Mouse (Mus musculus) CD4-positive, CD25-positive, alpha-beta regulatory T cell, adult 4 months (primary cell): ENCODE results near the gene T2. TPM values are rescaled to one million over a fixed set of nuclear protein-coding genes. Genes with fewer than 3 reads are reported as not detected.

Experiments used
- ATAC-seq: one replicate; pipeline ENCODE4 v1.8.0; 2017
- polyA plus RNA-seq, 2 experiments: library from polyadenylated mRNA; unstranded; fragments of 100-300 nt; shearing (Covaris generic); gene quantifications; one replicate each; pipeline ENCODE4 v1.2.1; 2017

T2 gene
- polyA plus RNA-seq, 2 experiments from 2014 or later = 0.51 to 2.7 TPM

GRCm38 (mm10) chr17:8420739-8421138 lies 64.9 kb downstream of the T2 start:
- no peak for ATAC-seq

DNA sequence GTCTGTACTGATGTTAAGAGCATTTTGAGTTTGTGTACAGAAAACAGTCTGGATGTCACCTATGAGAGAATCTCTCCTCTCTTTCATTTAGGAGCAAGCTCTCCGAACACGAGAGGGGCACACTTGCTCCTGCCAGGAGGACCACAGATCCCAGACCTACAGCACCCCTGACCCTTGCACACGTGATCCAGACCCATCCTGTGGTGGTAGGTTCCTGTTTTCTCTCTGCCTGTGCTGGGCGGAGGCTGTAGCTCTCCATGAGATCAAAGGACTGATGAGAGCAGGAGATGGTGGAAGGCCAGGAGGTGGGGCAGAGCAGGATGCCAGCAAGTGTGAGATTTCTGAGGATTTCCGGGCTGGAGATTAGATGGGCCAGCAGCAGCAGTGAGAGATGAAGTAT lies 65.7 kb downstream of the T2 start:
- no peak for ATAC-seq

DNA sequence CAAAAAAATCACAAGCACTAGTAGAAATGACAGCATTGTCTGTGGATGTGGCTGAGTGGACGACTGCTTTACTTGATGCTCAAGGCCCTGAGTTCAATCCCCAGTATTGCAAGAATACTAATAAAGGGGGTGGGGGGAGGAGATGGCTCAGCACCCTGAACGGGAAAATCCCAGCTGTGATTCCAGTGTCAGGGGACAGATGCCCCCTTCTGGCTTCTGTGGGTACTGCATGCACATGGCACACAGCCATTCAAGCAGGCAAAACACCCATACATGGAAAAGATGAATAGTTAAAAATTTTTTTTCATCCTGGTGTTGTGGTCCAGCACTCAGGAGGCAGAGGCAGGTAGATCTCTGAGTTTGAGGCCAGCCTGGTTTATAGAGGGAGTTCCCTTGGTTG lies 67.5 kb downstream of the T2 start:
- ATAC-seq = peak; percentile 34

GRCm38 (mm10) chr17:8429436-8429835 lies 73.6 kb downstream of the T2 start:
- ATAC-seq = no peak

DNA sequence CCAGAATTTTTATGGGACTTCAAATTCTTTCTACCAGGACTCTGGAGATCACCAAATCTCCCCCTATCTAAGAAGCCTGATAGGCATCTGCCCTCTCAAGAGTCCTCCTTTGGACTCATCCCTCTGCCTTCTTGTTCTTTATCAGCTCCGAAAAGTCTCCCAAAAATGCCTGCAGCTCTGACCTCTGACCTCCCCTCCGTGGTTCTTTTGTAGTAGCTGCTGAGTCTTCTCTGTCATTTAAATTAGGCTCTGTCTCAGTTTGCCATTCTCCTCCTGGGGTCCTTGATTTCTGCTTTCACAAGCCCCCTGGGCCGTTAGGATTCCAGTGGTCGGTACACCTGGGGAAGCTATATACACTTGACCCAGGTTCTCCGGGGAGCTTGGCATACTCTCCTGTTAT lies 74.1 kb downstream of the T2 start:
- no peak for ATAC-seq

- ATAC-seq = no peak
Observed at GRCm38 (mm10) chr17:8432179-8432800, 76.5 kb downstream of the T2 start.

DNA sequence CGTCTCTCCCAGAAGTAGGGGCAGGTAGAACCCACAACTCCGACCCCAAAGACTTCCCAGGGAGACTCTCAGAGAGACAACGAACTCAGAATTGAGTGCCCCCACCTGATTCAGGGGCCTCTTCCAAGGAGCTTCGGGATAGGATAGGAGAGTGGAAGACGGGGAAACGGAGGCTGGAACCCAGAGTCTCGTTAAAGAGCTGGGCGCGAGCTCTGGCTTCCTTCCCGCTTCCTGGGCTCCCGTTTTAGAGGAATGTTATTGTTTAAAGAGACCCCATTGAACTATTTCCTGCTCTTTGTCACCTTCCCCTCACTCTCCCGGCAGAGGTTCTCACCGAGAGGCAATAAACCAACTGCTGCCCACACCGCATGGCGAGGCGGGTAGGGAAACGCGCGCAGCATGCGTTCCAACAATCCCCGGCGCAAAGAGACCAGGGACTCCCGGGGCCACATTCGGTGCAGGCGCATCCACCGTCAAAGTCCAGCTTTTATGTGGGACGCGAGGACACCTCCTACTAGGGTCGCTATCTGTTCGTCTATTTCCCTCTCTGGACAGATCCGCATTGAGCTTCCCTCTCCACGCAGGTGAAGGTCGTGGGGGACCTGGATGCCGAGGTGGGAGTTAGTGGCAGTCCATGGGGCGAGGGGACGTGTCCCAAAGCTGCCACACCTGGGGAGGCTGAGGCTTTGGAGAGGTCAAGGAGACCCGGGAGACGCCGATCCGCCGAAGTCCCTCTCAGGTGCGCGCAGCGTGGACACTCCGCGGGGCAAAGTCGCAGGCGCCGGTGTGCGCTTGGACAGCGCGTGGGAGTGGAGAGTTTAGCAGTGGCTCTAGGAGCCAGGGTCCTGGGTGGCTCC lies 77.6 kb downstream of the T2 start:
- no peak for ATAC-seq

- ATAC-seq = no peak
Observed at GRCm38 (mm10) chr17:8433978-8434960, 78.5 kb downstream of the T2 start, which contains the start of gene T. T (plus strand) TSS chr17:8434423.

DNA sequence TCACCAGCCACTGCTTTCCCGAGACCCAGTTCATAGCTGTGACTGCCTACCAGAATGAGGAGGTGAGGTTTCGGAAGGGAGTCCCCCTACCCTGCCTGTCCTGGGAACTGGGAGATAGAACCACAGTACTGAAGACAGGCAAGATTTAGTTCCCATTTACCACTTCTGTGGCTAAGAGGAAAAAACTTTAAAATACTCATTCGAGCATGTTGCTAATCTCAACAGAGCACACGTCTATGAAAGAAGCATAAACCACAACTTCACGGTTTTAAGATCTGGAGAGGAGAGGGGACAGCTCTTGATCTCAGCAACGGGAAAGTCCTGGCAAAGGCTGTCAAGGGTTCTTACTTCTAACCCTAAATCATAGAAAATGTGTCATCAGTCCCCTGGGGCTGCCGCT lies 80.4 kb downstream of the T2 start:
- no peak for ATAC-seq

- ATAC-seq = no peak
Observed at GRCm38 (mm10) chr17:8444062-8444461, 88.3 kb downstream of the T2 start.

- no peak for ATAC-seq
Observed at GRCm38 (mm10) chr17:8447676-8448192, 91.9 kb downstream of the T2 start.

- no peak for ATAC-seq
Observed at GRCm38 (mm10) chr17:8448324-8448723, 92.5 kb downstream of the T2 start.

- ATAC-seq = no peak
Observed at GRCm38 (mm10) chr17:8455196-8455595, 99.4 kb downstream of the T2 start.

GRCm38 (mm10) chr17:8455601-8456000 lies 99.8 kb downstream of the T2 start:
- ATAC-seq = no peak

- no peak for ATAC-seq
Observed at GRCm38 (mm10) chr17:8456856-8457460, 101.2 kb downstream of the T2 start.

DNA sequence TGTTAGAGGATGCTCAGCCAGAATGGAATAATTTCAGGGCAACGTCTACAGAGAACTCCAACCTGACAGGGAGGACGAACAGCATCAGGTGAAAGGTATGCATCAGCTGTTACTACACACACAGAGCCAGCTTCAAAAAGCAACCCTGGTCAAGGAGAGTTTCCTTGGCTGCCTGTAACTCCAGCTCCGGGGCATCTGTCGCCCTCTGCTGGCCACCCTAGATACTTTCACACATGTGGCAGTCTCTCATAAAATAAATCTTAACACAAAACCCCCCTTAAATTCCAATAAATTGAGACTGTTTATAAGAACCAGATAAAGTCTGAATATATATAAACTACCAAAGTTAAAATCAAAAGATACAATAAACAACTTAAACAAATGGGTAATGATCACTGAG lies 105.8 kb downstream of the T2 start:
- ATAC-seq = no peak

DNA sequence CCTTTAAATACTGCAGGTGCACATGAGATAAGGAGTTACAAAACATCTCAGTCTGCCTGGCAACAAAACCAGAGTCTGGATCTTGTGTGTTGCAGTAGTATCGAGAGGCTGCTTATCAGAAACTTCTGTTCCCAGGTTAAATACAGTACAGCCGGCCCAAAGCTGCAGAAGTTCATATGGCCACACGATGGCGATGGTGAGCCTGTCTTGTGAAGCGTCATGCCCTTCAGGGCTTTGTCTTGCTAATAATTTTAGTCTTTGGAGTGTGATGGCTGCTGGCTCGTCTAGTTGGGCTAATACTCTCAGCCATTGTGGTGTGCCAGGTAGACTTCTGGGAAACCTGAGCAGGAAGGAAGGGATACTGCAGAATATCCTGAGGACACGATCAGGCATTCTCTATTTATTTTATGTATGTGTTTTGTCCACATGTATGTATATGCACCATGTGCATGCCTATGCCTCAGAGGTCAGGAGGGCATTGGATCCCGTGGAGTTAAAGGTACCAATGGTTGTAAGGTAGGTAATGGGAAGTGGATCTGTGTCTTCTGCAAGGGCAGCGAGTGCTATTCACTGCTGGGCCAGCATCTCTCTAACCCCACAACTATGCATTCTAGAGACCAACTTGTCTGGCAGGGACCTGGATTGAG lies 107.8 kb downstream of the T2 start:
- peak; percentile 76 for ATAC-seq

GRCm38 (mm10) chr17:8467771-8468170 lies 112.0 kb downstream of the T2 start:
- no peak for ATAC-seq

DNA sequence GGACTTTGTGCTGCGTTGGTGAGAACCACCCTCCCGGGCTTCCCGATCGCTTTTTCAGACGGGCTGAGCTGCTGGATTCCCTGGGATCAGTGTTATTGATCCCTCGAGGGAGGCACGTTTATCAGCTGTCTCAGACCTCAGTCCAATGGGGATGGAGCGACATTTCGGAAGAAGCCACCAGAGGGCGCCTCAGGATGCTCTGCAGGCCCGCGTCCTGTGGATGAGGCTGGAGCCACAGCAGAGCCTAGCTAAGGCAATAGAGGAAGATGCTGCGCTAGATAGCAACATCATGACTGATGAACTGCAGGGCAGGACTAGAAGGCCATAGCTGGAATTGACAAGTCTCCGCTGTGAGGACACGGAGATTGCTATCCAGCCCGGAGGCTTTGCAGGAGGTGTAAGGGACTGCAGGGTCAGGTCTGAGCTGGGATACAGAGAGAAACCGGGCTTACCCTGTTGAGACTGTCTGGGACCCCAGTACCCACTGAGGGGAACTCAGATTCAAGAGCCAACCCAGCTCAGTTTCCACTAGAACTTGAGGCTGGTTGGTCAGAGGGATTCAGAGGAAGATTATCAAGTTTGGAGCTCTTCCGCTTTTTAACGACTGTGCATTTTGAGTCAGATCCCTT lies 113.0 kb downstream of the T2 start:
- peak; percentile 69 for ATAC-seq
